Mouse (Mus musculus) embryonic facial prominence, embryonic 14.5 days (tissue): ENCODE data around the gene Pafah1b2. TPM values are rescaled to one million over a fixed set of nuclear protein-coding genes. Genes with fewer than 3 reads are reported as not detected.

Source experiments
- ATAC-seq: fragments of 200-750 bp; cut with Nextera tagmentation; 2 replicates; pipeline ENCODE4 v1.8.0; 2017; ENCODE audit warnings: low read depth, moderate number of reproducible peaks, moderate TSS enrichment
- DNase-seq: peaks from one replicate; pipeline ENCODE4 v3.0.0-alpha.2; 2015; ENCODE audit warnings: low spot score
- H3K27ac ChIP-seq: fragments of 300-500 bp; sonication (generic); replicated peaks from 2 replicates; pipeline ENCODE4 v1.5.1; 2014; ENCODE audit warnings: low read depth, mild to moderate bottlenecking, low read length, moderate library complexity
- H3K27me3 ChIP-seq: fragments of 300-500 bp; sonication (generic); replicated peaks from 2 replicates; pipeline ENCODE4 v1.6.1; 2014; ENCODE audit warnings: low read length; ENCODE audit not compliant: control insufficient read depth, insufficient read depth
- H3K36me3 ChIP-seq: fragments of 300-500 bp; sonication (generic); 2 replicates; pipeline ENCODE4 v1.6.1; 2014; ENCODE audit warnings: low read length, mixed read lengths; ENCODE audit not compliant: control insufficient read depth, insufficient read depth
- H3K4me1 ChIP-seq: fragments of 300-500 bp; sonication (generic); 2 replicates; pipeline ENCODE4 v1.6.1; 2014; ENCODE audit warnings: antibody characterized with exemption, low read length; ENCODE audit not compliant: control insufficient read depth, insufficient read depth
- H3K4me2 ChIP-seq: fragments of 300-500 bp; sonication (generic); 2 replicates; pipeline ENCODE4 v1.6.1; 2014; ENCODE audit warnings: low read depth, mild to moderate bottlenecking, low read length, moderate library complexity, mixed read lengths
- H3K4me3 ChIP-seq: fragments of 300-500 bp; sonication (generic); 2 replicates; pipeline ENCODE4 v1.5.1; 2014; ENCODE audit warnings: low read depth, mild to moderate bottlenecking, low read length
- H3K9ac ChIP-seq: fragments of 300-500 bp; sonication (generic); 2 replicates; pipeline ENCODE4 v1.6.1; 2014; ENCODE audit warnings: low read depth, mild to moderate bottlenecking, low read length, moderate library complexity, mixed read lengths
- H3K9me3 ChIP-seq: fragments of 300-500 bp; sonication (generic); 2 replicates; pipeline ENCODE4 v1.6.1; 2016; ENCODE audit warnings: low read length; ENCODE audit not compliant: control insufficient read depth
- WGBS: fragments of 180-500 bp; shearing (Covaris S2); extraction: QIAGEN DNeasy Blood & Tissue Kit; methylation state at CpG from one replicate; pipeline ENCODE4 v1.1.7; 2014; 5-methylcytosine and 5-hydroxymethylcytosine counted together
- polyA plus RNA-seq: library from polyadenylated mRNA; unstranded; fragments of >200 nt; fragmentation: Nextera tagmentation; extraction: Ambion mirVana; gene quantifications from 2 replicates; pipeline ENCODE4 v1.2.1, GENCODE M21; 2014

Pafah1b2 gene
- polyA plus RNA-seq, 1 experiment from 2014 or later = 167 TPM

DNA sequence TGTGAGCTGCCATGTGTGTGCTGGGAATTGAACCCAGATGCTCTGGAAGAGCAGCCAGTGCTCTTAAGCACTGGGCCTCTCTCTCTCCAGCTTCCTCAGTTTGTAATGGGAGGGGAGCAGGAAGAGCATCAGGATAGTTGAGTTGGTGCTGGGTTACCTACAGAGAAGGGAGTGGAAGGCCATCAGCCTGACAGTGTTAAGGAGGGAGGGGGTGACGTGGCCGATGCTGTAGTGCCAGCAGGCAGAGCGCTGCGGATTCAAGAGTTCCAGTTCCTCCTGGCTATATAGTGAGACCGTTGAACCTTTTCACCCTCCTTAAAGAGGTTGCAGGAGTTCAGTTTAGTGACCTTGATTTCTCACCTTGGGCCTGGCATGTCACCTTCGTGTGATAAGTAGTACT lies 18.5 kb upstream of the Pafah1b2 start:
- DNase-seq (no peak), ATAC-seq (no peak)
- Histone ChIP-seq H3K9me3 (no peaks in the 10 kb centered on the region), H3K4me3 (no peak overlapping the region), H3K9ac (no peak overlapping the region), H3K4me2 (no peak overlapping the region), H3K27ac (no peak overlapping the region; the same call in 1 of the 2 replicates), H3K36me3 (no peaks in the 10 kb centered on the region), H3K27me3 (no peaks in the 10 kb centered on the region), H3K4me1 (peaks cover 49% of the 10 kb centered on the region)
- WGBS = 65% methylated on average over 6 of the region's 6 CpGs

DNA sequence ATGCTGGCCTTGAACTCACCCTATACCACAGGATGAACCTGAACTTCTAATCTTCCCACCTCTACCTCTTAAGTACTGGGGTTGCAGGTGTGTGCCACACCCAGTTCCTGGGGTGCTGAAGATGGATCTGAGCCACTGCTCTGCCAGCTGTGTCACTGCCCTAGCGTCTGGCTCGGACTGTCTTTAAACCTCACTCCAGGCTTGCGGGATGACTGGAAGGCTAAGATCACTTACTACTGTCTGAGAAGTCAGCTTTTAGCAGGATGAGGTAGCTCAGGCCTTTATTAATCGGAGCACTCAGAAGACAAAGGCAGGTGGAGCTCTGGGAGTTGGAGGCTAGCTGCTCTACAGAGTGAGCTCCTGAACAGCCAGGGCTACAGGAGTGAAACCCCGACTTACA lies 17.7 kb upstream of the Pafah1b2 start:
- WGBS = 77% methylated on average over 5 of the region's 5 CpGs
- no peak for ATAC-seq
- no peaks in the 10 kb centered on the region for H3K36me3 ChIP-seq
- H3K27me3 ChIP-seq = no peaks in the 10 kb centered on the region
- no peak for DNase-seq
- H3K4me1 ChIP-seq = peaks cover 43% of the 10 kb centered on the region
- no peak overlapping the region for H3K9ac ChIP-seq
- no peak overlapping the region for H3K4me3 ChIP-seq
- H3K9me3 ChIP-seq = no peaks in the 10 kb centered on the region
- H3K4me2 ChIP-seq = no peak overlapping the region
- no peak overlapping the region for H3K27ac ChIP-seq

DNA sequence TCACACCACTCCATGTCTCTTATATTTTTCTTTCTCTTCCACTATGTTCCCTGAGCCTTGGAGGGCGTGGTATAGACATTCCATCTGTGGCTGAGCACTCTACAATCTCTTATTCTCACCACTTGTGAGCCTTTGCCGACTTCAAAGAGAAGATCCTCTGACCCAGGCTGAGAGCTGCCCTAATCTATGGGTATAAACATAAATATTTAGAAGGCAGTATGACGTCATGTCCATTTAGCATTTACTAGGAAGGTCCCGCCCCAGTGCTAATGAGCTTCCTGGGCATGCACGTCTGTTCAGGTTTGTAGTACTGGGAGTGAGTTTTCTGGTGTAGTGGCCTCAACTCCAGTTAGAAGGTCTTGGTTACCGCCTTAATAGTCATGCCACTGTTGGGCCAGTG lies 17.0 kb upstream of the Pafah1b2 start:
- Histone ChIP-seq H3K9ac (no peak overlapping the region), H3K36me3 (no peaks in the 10 kb centered on the region), H3K27me3 (no peaks in the 10 kb centered on the region), H3K4me3 (no peak overlapping the region), H3K4me1 (peaks cover 36% of the 10 kb centered on the region), H3K27ac (no peak overlapping the region), H3K9me3 (no peaks in the 10 kb centered on the region), H3K4me2 (no peak overlapping the region)
- ATAC-seq (no peak), DNase-seq (no peak)
- 70% methylated on average over 6 of the region's 6 CpGs for WGBS

DNA sequence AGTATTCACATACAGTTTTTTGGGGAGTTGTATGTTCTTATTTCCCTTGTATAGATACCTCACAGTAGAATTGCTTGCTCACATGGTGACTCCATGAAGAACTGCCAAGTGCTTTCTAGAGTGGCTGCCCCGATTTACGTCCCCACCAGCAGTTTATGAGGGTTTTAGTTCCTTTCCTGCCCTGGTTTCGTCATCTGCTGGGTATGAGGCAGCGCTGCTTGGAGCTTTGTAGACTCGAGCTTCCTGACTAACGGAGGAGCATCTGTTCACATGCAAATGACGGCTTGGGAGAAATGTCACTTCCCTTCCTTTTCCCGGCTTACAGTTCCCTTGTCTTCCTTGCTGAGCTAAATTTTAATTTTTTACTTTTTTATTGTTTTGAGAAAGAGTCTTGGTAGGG lies 15.5 kb upstream of the Pafah1b2 start:
- Histone ChIP-seq H3K4me3 (no peak overlapping the region), H3K27ac (no peak overlapping the region), H3K4me2 (no peak overlapping the region), H3K9ac (no peak overlapping the region), H3K36me3 (no peaks in the 10 kb centered on the region), H3K27me3 (no peaks in the 10 kb centered on the region), H3K9me3 (no peaks in the 10 kb centered on the region), H3K4me1 (peaks cover 33% of the 10 kb centered on the region)
- WGBS = 56% methylated on average over 8 of the region's 8 CpGs
- DNase-seq = no peak
- ATAC-seq = no peak

DNA sequence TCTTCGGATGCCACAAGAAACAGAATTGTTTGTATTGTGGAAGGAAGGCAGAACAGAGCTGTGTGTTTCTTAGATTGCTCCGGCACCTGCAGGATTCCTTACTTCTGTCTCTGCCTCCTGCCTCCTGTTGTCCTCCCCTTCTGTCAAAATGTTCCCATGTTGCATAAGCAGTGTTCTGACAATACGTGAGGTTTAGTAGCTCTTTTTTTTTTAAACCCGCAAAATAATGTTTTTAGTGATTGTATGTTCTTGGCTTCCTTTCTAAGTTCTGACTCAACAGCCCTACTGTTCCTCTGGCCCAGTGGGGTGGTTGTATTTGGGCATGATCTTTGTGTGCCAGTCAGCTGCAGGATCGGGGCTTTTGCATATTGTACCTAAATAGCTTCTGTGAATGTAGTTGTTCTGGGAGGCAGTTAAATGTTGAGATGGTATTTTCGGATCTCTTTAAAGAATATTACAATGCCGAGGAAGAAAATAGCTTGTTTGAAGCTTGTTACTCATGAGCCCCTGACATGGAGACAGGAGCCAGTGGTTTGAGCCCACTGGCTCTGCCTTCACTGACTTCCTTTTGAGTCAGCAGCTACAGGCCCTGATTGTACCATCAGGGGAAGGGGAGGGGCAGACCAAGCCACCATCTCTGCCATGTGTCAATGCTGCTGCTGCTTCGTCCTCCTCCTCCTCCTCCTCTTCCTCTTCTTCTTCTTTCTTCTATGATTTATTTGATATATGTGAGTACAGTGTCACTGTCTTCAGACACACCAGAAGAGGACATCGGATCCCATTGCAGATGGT lies 13.8 kb upstream of the Pafah1b2 start:
- Histone ChIP-seq H3K4me2 (no peak overlapping the region), H3K9me3 (no peaks in the 10 kb centered on the region), H3K9ac (no peak overlapping the region), H3K36me3 (no peaks in the 10 kb centered on the region), H3K27me3 (no peaks in the 10 kb centered on the region), H3K27ac (no peak overlapping the region), H3K4me3 (no peak overlapping the region), H3K4me1 (peaks cover 16% of the 10 kb centered on the region)
- ATAC-seq (no peak), DNase-seq (no peak)
- 86% methylated on average over 9 of the region's 9 CpGs for WGBS

DNA sequence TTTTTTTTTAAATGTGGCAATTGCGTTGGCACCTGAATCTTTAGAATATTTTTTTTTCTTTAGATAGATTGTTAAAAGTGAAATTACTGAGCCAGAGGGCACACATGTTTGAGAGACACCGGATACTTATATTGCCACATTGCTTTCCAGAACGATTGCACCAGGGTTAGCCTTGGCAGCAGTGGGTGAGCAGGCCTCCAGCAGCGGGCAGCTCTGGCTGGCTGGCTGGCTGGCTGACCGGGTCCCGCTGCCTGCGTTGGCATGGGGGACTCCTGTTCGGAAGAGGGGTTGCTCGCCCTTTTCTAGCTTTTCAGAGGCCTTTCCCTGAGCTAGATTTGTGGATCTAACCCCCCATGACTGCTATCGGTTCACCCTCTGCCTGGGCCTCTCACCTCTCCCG lies 11.1 kb upstream of the Pafah1b2 start:
- H3K4me1 ChIP-seq = no peaks in the 10 kb centered on the region
- no peak overlapping the region for H3K9ac ChIP-seq
- WGBS = 90% methylated on average over 11 of the region's 11 CpGs
- H3K27ac ChIP-seq = no peak overlapping the region
- H3K27me3 ChIP-seq = no peaks in the 10 kb centered on the region
- ATAC-seq = no peak
- H3K9me3 ChIP-seq = no peaks in the 10 kb centered on the region
- H3K4me2 ChIP-seq = no peak overlapping the region
- H3K36me3 ChIP-seq = no peaks in the 10 kb centered on the region; the same call in 1 of the 2 replicates
- no peak overlapping the region for H3K4me3 ChIP-seq
- DNase-seq = no peak

DNA sequence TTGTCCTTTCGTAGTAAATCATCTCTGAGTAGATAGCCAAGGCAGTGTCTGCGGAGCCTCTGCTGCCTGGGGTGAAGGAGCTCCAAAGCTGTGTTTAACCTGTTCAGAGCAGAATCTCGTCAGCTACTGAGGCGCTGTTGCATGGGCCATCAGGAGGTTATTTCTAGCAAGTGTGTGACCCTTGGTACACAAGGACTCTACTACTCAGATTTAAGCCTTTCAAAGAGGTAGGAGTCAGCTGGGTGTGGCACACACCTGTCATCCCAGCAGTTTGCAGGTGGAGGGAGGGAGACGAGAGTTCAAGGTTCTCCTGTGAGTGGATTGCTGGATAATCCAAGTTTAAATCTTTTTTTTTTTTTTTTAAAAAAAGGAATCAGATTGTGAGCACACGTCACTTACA lies 7.5 kb upstream of the Pafah1b2 start:
- DNase-seq (no peak), ATAC-seq (no peak)
- H3K36me3 ChIP-seq = no peaks in the 10 kb centered on the region; the same call in 1 of the 2 replicates
- no peaks in the 10 kb centered on the region for H3K27me3 ChIP-seq
- H3K9ac ChIP-seq = no peak overlapping the region
- peaks cover 18% of the 10 kb centered on the region for H3K4me1 ChIP-seq
- H3K27ac ChIP-seq = no peak overlapping the region
- no peaks in the 10 kb centered on the region for H3K9me3 ChIP-seq
- H3K4me2 ChIP-seq = no peak overlapping the region
- WGBS = 84% methylated on average over 6 of the region's 6 CpGs
- no peak overlapping the region for H3K4me3 ChIP-seq

DNA sequence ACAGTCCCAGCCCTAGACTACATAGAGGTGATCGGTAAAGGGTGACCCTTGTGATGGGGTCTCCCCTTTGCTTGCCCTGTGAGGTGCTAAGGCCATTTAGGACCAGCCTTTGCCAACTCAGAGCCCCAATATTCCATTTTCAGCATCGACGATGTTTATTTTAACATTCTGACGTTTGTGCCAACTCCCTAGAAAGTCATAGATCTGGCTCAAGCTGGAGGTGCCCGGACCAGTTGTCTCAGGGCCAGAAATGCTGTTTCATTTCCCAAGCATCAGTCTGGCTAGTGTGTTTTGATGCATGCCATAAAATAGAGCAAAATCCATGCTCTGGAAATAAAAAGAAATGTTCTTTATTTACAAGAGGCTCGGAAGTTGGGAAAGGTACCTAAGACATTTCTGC lies 5.8 kb upstream of the Pafah1b2 start:
- H3K4me1 ChIP-seq = peaks cover 26% of the 10 kb centered on the region
- no peak overlapping the region for H3K9ac ChIP-seq
- no peak overlapping the region for H3K4me3 ChIP-seq
- WGBS = 86% methylated on average over 6 of the region's 6 CpGs
- H3K27me3 ChIP-seq = no peaks in the 10 kb centered on the region
- no peak overlapping the region for H3K27ac ChIP-seq
- ATAC-seq (no peak), DNase-seq (no peak)
- H3K4me2 ChIP-seq = no peak overlapping the region
- H3K36me3 ChIP-seq = no peaks in the 10 kb centered on the region; the same call in 1 of the 2 replicates
- no peaks in the 10 kb centered on the region for H3K9me3 ChIP-seq

DNA sequence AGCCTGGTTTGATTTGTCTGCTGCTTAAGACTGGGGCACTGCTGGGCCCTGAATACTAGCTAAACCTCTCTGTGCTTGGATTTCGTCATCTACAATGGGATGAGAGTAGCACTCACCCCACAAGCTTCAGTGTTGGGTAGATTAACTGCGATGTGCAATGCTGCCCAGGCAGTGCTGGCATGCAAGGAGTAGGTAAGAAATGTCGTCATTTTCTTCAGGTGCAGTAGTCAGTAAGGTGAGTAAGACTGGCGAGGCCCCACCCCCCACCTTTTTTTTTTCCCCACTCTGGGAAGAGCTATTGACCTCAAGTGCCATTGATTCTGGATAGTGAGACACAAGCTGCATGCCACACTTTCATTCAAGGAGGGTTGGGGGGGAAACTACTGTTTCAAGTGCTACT lies 3.9 kb upstream of the Pafah1b2 start:
- Histone ChIP-seq H3K4me1 (peaks cover 30% of the 10 kb centered on the region), H3K9ac (no peak overlapping the region), H3K9me3 (no peaks in the 10 kb centered on the region), H3K36me3 (no peaks in the 10 kb centered on the region; the same call in 1 of the 2 replicates), H3K27ac (no peak overlapping the region), H3K4me2 (0 out of 2 replicates have a peak overlapping the region, but pooled peaks have one; percentile 70), H3K27me3 (no peaks in the 10 kb centered on the region), H3K4me3 (no peak overlapping the region)
- ATAC-seq = no peak
- DNase-seq = no peak
- 68% methylated on average over 4 of the region's 4 CpGs for WGBS
